Mouse (Mus musculus) kidney, adult 11 months (tissue): ENCODE results near the gene Fsd2.

Experiments
- DNase-seq: peaks from one replicate; pipeline ENCODE4 v3.0.0; 2022

Gene Fsd2

DNA sequence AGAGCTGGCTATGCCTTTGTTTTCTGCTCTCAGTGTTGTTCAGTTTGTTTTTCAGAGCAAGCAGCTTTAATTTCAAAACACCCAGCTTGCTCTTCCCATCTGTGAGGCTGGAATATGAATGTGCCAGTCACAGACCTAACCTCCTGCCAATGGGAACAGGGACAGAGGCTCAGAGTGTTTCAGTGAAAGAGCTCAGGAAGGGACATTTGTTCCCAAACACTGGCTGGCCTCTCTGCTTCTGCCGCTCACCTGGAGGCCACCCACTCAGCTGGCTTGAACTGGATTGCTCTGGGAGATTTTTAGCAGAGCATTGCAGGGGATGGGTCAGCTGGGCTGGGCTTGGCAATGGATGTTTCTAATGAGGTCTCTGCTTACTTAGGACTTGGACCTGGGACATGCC lies 25.7 kb downstream of the Fsd2 start:
- DNase-seq: no peak

DNA sequence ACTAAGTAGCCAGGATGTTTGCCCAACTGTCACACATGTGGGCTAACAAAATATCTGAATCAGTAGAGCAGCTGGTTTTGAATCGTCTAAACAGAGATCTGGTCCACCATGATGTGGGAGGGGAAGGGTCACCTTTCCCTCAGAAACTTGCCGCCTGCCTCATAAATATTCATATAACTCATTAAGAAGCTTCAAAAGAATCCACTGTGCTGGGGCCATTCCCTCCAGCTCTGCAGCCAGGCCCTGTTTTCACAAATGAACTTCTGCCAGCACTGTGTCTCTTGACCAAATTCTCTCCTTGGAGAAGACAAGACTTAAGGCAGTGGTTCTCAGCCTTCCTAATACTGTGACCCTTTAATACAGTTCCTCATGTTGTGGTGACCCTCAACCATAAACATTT lies 27.2 kb downstream of the Fsd2 start:
- DNase-seq: no peak

DNA sequence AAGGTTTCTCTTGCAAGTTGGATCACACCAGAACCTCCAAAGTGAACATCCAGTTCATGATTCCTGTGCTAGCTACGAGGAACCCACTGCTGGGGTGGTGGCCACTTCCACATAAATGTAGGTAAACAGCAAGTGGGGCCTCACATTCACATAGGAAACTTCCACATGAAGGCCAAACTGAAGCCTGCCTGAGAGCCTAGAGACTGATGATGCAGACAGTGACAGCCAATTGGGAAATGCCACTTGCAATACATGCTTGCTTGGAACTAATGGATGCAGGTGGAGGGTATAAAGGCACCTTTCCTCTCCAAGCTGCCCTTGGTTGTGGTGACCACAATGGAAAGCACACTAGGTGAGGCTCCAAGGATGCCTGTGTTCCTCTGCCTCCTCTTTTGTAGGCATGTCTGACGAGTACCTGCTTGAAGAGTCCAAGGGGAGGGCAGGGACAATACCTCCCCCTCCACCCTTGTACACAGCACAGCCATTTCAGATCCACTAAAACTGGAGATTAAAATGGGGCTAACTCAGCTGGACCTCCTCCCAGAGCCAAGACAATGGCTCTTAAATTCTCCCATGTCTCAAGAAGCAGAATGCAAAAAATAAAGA lies 28.6 kb downstream of the Fsd2 start:
- no peak for DNase-seq

DNA sequence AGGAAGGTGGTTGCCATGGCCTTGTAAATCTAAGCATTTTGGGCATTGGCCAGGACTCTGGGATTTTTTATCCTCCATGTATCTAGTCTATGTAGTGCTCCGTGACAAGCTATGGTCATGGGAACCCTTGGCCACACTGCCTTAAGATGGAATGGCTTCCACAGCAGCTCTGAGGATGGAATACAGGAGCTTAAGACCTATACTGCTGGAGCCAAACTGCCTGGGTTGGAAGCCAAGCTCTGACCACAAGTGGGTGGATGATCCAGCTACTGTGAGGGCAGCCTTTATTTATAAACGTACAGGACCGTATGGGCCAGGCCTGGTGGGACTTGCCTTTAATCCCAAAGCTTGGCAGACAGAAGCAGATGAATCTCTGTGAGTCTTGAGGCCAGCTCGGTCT lies 30.3 kb downstream of the Fsd2 start:
- no peak for DNase-seq

DNA sequence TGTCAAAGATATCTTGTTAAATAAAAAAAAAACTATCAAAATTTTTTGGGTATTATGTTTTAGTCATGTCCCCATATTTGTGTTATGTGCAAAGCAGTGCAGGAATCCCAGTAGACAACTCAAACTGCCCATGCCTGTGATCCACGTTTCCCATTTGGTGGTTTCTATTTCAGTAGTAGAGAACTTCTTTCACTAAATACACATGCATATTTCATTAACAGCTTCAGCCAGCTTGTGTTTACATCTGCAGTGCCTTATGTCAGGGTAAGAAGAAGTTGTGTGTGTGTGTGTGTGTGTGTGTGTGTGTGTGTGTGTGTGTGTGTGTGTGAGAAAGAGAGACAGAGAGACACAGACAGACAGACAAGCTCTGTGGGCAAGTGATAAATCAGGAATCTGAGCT lies 35.3 kb downstream of the Fsd2 start:
- DNase-seq: no peak

DNA sequence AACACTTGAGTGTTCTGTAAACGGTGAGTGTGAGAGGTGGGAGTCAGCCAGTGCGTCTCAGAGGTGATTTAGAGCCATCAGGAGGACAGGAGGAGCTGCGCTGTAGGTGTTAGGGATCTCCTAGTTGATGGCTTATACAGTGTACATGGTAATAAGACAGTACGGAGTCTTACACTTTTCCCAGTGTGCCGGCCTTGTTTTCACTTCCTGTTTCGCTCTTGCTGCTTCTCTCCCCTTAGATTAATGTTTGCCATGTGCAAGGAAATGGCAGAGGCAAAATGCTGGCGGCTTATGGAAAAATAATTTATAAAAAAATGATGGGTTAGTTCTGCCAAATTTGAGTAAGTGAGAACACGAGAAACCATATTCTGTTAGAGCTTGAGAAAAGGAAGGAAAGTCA lies 37.8 kb downstream of the Fsd2 start:
- no peak for DNase-seq

DNA sequence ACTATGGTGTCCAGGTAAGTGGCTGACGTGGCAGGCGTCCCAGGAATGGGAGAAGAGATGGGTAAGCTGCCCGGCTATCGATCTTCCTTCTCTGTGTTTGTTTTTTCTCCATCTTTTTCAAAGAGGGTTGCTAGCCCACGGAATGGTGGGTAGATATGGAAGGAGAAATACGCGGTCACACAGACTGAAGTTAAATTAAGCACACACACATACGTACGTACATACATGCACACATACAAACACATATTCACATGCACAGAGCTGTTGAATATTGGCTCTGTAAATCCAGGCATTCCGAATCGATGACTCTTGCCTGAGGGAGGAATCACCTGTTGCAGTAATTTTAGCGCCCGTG lies 43.1 kb downstream of the Fsd2 start:
- DNase-seq: no peak

DNA sequence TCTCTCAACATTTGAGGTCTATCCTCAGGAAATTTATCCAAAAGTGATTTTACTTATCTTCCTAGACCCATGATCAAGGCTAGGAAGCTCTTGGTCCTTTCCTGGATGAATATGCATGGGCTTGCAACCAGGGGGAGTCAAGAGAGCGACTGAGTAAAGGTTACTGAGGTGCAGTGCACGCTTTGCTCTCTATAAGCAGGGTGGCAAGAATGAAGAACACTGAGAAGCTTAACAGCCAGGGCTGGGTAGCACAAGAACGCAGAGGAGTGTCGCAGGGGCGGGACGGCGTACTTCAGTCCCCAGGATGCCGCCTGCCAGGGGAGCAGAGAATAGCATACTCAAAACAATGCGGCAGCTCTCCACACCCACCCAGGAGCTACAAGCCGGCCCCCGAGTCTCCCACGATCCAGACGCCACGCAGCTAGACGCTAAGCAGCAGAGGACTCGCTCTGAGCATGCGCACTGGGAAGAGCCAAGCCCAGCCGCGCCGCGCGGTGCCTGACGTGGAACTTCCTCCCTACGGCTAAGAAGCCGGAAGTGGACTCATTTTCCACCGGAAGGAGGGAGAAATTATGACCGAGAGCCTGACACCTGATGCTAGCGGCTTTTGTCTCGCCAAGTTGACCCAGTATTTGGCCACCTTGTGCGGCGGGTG lies 43.6 kb downstream of the Fsd2 start:
- DNase-seq: peak; percentile 84

DNA sequence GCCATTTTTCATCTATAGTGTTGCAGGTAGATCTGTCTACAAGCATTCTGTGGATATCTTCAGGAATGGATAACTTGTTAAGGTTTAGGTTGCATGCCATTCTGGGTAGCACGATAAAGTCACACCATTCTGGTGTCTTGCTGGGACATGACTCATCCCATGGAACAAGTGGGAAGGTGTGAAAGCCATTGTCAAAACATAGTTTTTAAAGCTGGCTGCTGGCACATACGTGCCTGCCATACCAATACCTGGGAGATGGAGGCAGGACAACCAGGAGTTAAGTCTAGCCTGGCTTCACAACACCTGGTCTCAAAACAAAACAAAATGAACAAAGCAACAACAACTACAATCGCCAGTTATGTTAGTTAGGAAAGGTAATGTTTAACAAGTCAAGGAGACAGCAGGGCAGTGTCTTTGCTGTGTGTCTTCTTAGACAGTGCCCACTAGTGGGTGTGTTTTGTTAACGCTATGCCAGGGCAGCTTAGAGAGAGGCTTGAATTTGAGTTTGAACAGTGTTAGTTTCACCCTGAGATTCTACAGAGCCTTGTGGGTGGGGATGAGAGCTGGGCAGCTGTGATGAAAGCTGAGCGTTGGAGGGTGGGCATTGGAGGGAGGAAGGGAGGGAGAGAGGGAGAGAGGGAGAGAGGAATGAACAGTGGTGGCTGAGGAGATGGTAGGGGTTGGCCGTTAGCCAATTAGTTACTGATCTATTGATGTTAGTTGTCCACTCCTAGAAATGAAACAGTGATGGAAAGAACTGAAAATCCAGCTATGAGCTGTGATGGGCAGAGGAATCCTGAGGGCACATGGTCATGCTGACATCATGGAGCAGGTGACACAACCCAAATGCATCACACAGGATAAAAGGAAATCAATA lies 50.4 kb downstream of the Fsd2 start:
- peak; percentile 35 for DNase-seq

DNA sequence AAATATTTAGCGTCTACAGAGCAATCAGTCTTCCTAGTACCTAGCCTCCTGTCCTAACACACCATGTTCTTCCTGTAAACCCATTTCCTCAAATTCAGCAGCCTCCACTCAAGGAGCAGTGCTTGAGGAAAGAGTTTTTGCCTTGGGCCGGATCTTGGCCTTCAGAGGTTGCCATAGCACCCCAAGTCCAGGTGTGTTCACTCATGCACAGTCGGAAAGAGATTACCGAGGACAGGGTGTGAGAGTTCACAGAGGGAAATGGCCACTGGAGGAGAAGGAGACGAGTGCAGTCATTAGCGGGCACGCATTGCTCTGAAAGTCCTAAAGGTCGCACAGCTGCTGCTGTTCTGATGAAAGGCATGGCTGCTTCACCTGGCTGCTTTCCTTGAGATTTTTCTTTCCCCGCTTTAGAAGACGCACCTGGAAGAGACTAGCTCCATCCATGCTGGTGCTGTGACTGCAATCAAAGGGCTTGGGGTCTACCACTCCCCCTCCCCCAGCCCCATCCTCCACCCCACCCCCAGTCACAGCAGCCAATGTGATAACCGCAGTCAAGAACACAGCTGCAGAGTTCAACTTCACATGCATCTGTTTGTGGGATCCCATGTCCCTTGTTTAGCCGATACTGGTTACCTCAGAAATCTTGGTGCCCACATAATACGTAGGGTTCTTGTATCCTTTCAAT lies 51.7 kb downstream of the Fsd2 start:
- no peak for DNase-seq

DNA sequence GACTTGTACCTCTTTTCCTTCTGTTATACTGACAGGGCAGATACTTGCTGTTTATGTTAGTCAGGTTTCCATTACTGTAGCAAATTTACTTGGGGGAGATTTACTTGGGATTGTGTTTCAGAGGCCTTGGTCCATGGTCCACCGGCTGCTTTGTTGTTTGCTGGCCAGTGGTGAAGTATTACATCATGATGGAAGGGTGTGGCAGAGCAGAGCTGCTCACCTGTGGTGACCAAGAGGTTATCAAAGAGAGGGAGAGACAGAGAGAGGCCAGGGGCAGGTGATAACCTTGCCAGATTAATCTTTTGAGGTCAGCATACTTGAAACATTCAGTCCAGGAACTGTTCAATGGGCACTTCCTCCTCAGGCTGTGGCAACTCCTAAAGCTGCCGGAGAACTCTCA lies 65.7 kb downstream of the Fsd2 start:
- no peak for DNase-seq

DNA sequence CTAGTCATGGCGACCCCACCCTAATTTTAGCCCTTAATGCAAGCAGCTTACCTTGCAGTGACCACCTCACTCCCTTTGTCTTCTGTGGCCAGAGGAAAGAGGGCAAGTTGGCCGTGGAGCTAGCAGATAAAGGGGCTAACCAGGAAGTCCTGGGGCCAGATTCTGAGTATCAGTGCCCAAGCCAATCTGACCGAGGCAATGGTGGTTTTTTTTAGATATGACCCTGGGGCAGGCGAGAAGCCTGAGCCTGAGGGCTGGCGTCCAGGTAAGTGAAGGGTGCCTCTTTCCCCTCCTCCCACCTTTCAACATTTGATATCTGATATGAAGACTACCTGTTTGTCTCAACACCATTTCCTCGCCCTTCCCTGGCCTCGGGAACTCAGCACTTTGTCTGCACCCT lies 68.6 kb downstream of the Fsd2 start, which contains the start of gene BC048679:
BC048679 (minus strand) TSS at position 101 of the 400 bp plus-strand sequence.
- no peak for DNase-seq

DNA sequence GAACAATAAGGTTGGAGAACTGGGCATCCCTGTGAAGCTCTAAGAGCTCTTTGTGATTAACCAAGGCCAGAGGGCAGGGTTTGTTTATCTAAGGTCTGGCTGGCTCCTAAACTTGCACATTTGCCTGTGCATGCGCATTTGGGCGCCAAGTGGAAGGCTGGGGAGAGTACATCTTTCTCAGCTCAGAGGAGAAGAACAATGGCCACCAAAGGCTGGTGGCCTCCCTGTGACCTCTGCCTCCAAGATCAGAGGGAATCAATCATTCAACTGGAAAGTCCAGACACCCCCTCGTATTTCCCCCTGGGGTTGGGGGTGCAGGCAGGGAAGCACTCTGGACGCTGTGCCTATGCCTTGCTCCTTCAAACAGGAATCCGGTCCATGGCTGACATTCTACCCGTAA lies 69.6 kb downstream of the Fsd2 start:
- DNase-seq: no peak

DNA sequence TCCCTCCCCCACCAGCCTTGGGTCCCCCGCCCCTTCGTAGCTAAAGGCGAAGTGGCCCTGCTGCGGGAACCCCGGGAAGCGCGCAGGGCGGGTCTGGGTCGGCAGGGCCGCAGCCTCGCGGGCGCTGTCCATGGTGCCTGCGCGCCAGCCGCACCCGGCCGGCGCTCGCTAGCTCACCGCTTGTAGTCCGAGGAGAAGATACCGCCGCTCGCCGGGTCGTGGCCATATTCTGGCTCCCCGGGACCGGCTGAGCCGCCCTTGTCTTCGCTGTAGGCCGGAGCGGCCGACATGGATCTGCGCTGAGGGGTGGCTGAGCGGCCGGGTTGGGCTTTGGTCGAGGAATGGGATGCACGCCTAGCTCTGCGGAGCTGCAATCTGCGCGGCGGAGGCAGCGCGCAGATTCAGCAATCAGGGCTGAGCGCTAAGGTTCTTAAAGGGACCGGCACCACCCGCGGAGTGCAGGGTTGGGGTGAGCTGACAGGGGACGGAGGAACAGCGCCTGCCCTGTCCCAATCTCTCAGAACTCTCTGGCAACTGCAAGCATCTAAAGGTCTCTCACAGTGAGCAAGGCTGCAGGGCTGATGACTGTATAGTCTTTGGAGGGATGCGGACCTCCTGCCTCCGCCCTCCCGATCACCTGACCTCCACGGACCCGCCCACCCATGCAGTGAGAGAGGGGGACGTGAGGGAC lies 73.3 kb downstream of the Fsd2 start, which contains the start of gene Ap3b2:
Ap3b2 (minus strand) TSS at position 595 of the 691 bp plus-strand sequence.
- peak; percentile 29 for DNase-seq

DNA sequence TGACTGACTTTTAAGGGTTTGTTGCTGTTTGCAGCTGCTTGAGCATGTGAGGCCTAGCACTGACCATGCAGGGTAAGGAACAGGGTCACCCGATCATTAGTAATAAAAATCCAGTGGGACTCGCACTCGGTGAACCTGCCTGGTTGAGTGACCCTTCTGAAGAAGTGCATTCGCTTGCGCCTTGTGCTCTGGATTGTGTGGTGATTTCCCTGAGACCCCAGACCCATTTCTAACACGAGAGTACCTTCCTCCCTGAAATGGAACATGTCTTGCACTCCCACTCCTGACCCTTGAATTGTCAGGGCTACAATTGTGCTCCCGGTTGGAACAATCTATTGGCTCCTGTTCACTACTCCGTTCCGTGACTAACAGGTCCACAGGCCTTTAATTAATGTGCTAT lies 74.1 kb downstream of the Fsd2 start:
- DNase-seq: no peak

DNA sequence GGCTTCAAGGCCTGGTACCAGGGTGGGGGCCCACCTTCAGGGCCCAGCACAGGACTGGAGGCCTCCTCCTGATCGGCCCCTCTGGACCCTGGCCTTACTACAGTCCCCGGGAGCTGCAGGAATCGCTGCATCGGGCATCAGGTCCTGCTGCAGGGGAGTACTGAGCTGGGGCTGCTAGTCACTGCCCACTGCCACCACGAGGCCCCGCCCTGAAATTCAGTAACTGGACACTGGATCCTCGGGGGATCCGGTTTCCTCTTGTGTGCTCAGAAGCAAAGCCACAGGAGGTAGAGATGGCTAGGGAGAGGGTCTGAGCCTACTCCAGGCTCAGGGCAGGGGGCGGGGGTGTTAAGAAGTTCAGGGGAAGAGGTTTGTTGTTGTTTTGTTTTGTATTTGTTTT lies 77.1 kb downstream of the Fsd2 start:
- no peak for DNase-seq
